ENCODE assay signal across 15 mouse cellular contexts in genomic region chr2:132118646-132119045, GRCm38 (mm10).
"Had no signal": no experiment of that assay in that cellular context is flagged by ENCODE, and none has a peak within 500 bp of the region (broad histone marks: within the 10 kb centered on the region; RNA-seq: fewer than 3 reads in every experiment).

No protein-coding gene starts in this region.

- DNase-seq: lung, postnatal 14 days; right cerebral cortex, postnatal 14 days; thymus, adult 2 months; thymus, postnatal 25 days; thymus, postnatal 4 days had no signal

- H3K27me3 ChIP-seq: liver, embryonic 12.5 days; lung, embryonic 15.5 days; megakaryocyte, embryonic 14.5 days; midbrain, embryonic 13.5 days; midbrain, embryonic 15.5 days; neural tube, embryonic 12.5 days; stomach, embryonic 15.5 days had no signal

- H3K4me2 ChIP-seq: liver, embryonic 12.5 days; lung, embryonic 15.5 days; midbrain, embryonic 11.5 days; midbrain, embryonic 13.5 days; midbrain, embryonic 15.5 days; neural tube, embryonic 12.5 days; stomach, embryonic 15.5 days had no signal

- ATAC-seq: liver, embryonic 12.5 days; midbrain, embryonic 13.5 days; midbrain, embryonic 15.5 days had no signal

- H3K4me3 ChIP-seq: liver, embryonic 12.5 days; lung, embryonic 15.5 days; megakaryocyte, embryonic 14.5 days; midbrain, embryonic 13.5 days; midbrain, embryonic 15.5 days; neural tube, embryonic 12.5 days; stomach, embryonic 15.5 days had no signal

- H3K9ac ChIP-seq: liver, embryonic 12.5 days; liver, embryonic 14.5 days; lung, embryonic 15.5 days; midbrain, embryonic 13.5 days; midbrain, embryonic 15.5 days; neural tube, embryonic 12.5 days; stomach, embryonic 15.5 days had no signal

- H3K36me3 ChIP-seq: liver, embryonic 12.5 days; lung, embryonic 15.5 days; midbrain, embryonic 13.5 days; midbrain, embryonic 15.5 days; neural tube, embryonic 12.5 days; stomach, embryonic 15.5 days had no signal

- H3K27ac ChIP-seq: liver, embryonic 12.5 days; liver, embryonic 14.5 days; lung, embryonic 15.5 days; midbrain, embryonic 13.5 days; midbrain, embryonic 15.5 days; neural tube, embryonic 12.5 days; stomach, embryonic 15.5 days; stomach, postnatal 0 days had no signal

- H3K4me1 ChIP-seq: midbrain, embryonic 13.5 days; neural tube, embryonic 12.5 days; stomach, embryonic 15.5 days had no signal

- H3K9me3 ChIP-seq: liver, embryonic 12.5 days; lung, embryonic 15.5 days; megakaryocyte, embryonic 14.5 days; midbrain, embryonic 13.5 days; midbrain, embryonic 15.5 days; neural tube, embryonic 12.5 days; stomach, embryonic 15.5 days had no signal
